Mouse (Mus musculus) lung, embryonic 14.5 days (tissue): ENCODE results near the gene Fuz. TPM values are rescaled to one million over a fixed set of nuclear protein-coding genes. Genes with fewer than 3 reads are reported as not detected.

ENCODE experiments used
- ATAC-seq: fragments of 200-750 bp; cut with Nextera tagmentation; 2 replicates; pipeline ENCODE4 v1.8.0; 2017; ENCODE audit warnings: mild to moderate bottlenecking, moderate TSS enrichment, moderate library complexity; ENCODE audit not compliant: insufficient read depth
- DNase-seq: peaks from one replicate; pipeline ENCODE4 v3.0.0-alpha.2; 2015
- H3K27ac ChIP-seq: fragments of 300-500 bp; sonication (generic); 2 replicates; pipeline ENCODE4 v1.5.1; 2014; ENCODE audit warnings: low read depth, mild to moderate bottlenecking, moderate library complexity
- H3K27me3 ChIP-seq: fragments of 300-500 bp; sonication (generic); 2 replicates; pipeline ENCODE4 v1.6.1; 2014; ENCODE audit warnings: low read length, control low read depth; ENCODE audit not compliant: insufficient read depth
- H3K36me3 ChIP-seq: fragments of 300-500 bp; sonication (generic); 2 replicates; pipeline ENCODE4 v1.6.1; 2014; ENCODE audit warnings: control low read depth; ENCODE audit not compliant: insufficient read depth
- H3K4me1 ChIP-seq: fragments of 300-500 bp; sonication (generic); 2 replicates; pipeline ENCODE4 v1.6.1; 2014; ENCODE audit warnings: antibody characterized with exemption, control low read depth; ENCODE audit not compliant: insufficient read depth
- H3K4me2 ChIP-seq: fragments of 300-500 bp; sonication (generic); 2 replicates; pipeline ENCODE4 v1.6.1; 2014; ENCODE audit warnings: mild to moderate bottlenecking
- H3K4me3 ChIP-seq: fragments of 300-500 bp; sonication (generic); 2 replicates; pipeline ENCODE4 v1.5.1; 2014; ENCODE audit warnings: low read depth, low read length
- H3K9ac ChIP-seq: fragments of 300-500 bp; sonication (generic); 2 replicates; pipeline ENCODE4 v1.6.1; 2014
- H3K9me3 ChIP-seq: fragments of 300-500 bp; sonication (generic); 2 replicates; pipeline ENCODE4 v1.6.1; 2016; ENCODE audit warnings: low read depth, low read length, control low read depth
- CTCF ChIP-seq: IDR thresholded peaks from 2 replicates; pipeline ENCODE4 v1.5.1; 2016; ENCODE audit warnings: antibody characterized with exemption, low read depth
- WGBS: fragments of 180-500 bp; shearing (Covaris S2); extraction: QIAGEN DNeasy Blood & Tissue Kit; methylation state at CpG from one replicate; pipeline ENCODE4 v1.1.7; 2014; 5-methylcytosine and 5-hydroxymethylcytosine counted together
- polyA plus RNA-seq: library from polyadenylated mRNA; unstranded; fragments of >200 nt; fragmentation: Nextera tagmentation; extraction: Ambion mirVana; gene quantifications from 2 replicates; pipeline ENCODE4 v1.2.1, GENCODE M21; 2014

Fuz gene
- polyA plus RNA-seq, 1 experiment from 2014 or later = 19.1 TPM

DNA sequence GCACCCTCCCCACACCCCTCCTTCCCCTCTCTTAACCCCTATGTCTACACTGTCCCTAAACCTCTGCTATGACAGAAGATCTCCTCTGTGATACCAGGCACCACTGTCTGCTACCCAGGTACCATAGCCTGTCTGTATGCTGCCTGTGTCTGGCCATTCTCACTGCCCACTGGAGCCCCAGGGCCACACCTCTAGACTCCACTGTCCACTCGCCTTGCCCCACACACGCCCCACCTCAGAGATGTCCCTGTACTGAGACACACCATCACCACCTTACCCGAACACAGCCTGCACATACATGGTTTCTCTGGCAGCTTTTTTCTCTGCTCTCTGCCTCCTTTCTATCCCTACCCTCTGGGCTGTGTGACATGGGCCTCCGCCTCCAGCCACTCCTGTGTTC is 21.0 kb downstream of the Fuz start:
- peaks cover 63% of the 10 kb centered on the region for H3K36me3 ChIP-seq
- ATAC-seq (no peak), DNase-seq (no peak)
- no peak overlapping the region for H3K4me3 ChIP-seq
- no peaks in the 10 kb centered on the region for H3K9me3 ChIP-seq
- no peaks in the 10 kb centered on the region for H3K4me1 ChIP-seq
- WGBS = 91% methylated on average over 4 of the region's 4 CpGs
- H3K27me3 ChIP-seq = no peaks in the 10 kb centered on the region
- H3K27ac ChIP-seq = no peak overlapping the region
- TF ChIP-seq CTCF = no peak
- no peak overlapping the region for H3K9ac ChIP-seq
- no peak overlapping the region for H3K4me2 ChIP-seq

- Histone ChIP-seq H3K4me2 (no peak overlapping the region), H3K27me3 (no peaks in the 10 kb centered on the region), H3K27ac (no peak overlapping the region), H3K9ac (no peak overlapping the region), H3K4me3 (no peak overlapping the region), H3K4me1 (no peaks in the 10 kb centered on the region), H3K9me3 (no peaks in the 10 kb centered on the region), H3K36me3 (peaks cover 62% of the 10 kb centered on the region)
- DNase-seq = no peak
- no peak for TF ChIP-seq CTCF
- ATAC-seq = no peak
- 47% methylated on average over 3 of the region's 3 CpGs for WGBS
Observed at GRCm38 (mm10) chr7:44918219-44918618, 22.3 kb downstream of the Fuz start.

- no peaks in the 10 kb centered on the region for H3K27me3 ChIP-seq
- ATAC-seq (no peak), DNase-seq (no peak)
- peaks cover 62% of the 10 kb centered on the region for H3K36me3 ChIP-seq
- no peak for TF ChIP-seq CTCF
- H3K9ac ChIP-seq = no peak overlapping the region
- H3K4me3 ChIP-seq = no peak overlapping the region
- no peak overlapping the region for H3K27ac ChIP-seq
- no peaks in the 10 kb centered on the region for H3K9me3 ChIP-seq
- no peaks in the 10 kb centered on the region for H3K4me1 ChIP-seq
- whole genome bisulfite sequencing = 85% methylated on average over 5 of the region's 5 CpGs
- no peak overlapping the region for H3K4me2 ChIP-seq
Observed at GRCm38 (mm10) chr7:44919127-44919526, 23.2 kb downstream of the Fuz start.

- Histone ChIP-seq H3K9ac (no peak overlapping the region), H3K4me2 (no peak overlapping the region), H3K36me3 (peaks cover 53% of the 10 kb centered on the region), H3K27me3 (no peaks in the 10 kb centered on the region), H3K4me3 (no peak overlapping the region), H3K27ac (no peak overlapping the region), H3K9me3 (no peaks in the 10 kb centered on the region), H3K4me1 (no peaks in the 10 kb centered on the region)
- ATAC-seq = 0 out of 2 replicates have a peak, but pooled peaks have one; percentile 44
- TF ChIP-seq CTCF = no peak
- no peak for DNase-seq
Observed at GRCm38 (mm10) chr7:44922530-44922929, 26.7 kb downstream of the Fuz start.

GRCm38 (mm10) chr7:44925468-44925867 is 29.6 kb downstream of the Fuz start:
- DNase-seq = peak; percentile 41
- Histone ChIP-seq H3K36me3 (peaks cover 43% of the 10 kb centered on the region), H3K27ac (no peak overlapping the region), H3K9me3 (no peaks in the 10 kb centered on the region), H3K4me1 (peaks cover 13% of the 10 kb centered on the region; the same call in 1 of the 2 replicates), H3K4me2 (no peak overlapping the region), H3K27me3 (no peaks in the 10 kb centered on the region), H3K9ac (no peak overlapping the region), H3K4me3 (no peak overlapping the region)
- peak; percentile 65 for TF ChIP-seq CTCF
- WGBS = 71% methylated on average over 3 of the region's 3 CpGs
- no peak for ATAC-seq

GRCm38 (mm10) chr7:44928570-44928969 is 32.7 kb downstream of the Fuz start:
- peak overlapping the region; percentile 72 for H3K4me2 ChIP-seq
- peak overlapping the region; percentile 83 for H3K9ac ChIP-seq
- H3K36me3 ChIP-seq = peaks cover 21% of the 10 kb centered on the region
- peak overlapping the region; percentile 86 for H3K4me3 ChIP-seq
- no peaks in the 10 kb centered on the region for H3K27me3 ChIP-seq
- no peak for TF ChIP-seq CTCF
- DNase-seq (no peak), ATAC-seq (no peak)
- WGBS = 0% methylated on average over 1 of the region's 1 CpGs
- peak overlapping the region; percentile 73; the same call in 1 of the 2 replicates for H3K27ac ChIP-seq
- H3K4me1 ChIP-seq = peaks cover 14% of the 10 kb centered on the region; the same call in 1 of the 2 replicates
- H3K9me3 ChIP-seq = no peaks in the 10 kb centered on the region

DNA sequence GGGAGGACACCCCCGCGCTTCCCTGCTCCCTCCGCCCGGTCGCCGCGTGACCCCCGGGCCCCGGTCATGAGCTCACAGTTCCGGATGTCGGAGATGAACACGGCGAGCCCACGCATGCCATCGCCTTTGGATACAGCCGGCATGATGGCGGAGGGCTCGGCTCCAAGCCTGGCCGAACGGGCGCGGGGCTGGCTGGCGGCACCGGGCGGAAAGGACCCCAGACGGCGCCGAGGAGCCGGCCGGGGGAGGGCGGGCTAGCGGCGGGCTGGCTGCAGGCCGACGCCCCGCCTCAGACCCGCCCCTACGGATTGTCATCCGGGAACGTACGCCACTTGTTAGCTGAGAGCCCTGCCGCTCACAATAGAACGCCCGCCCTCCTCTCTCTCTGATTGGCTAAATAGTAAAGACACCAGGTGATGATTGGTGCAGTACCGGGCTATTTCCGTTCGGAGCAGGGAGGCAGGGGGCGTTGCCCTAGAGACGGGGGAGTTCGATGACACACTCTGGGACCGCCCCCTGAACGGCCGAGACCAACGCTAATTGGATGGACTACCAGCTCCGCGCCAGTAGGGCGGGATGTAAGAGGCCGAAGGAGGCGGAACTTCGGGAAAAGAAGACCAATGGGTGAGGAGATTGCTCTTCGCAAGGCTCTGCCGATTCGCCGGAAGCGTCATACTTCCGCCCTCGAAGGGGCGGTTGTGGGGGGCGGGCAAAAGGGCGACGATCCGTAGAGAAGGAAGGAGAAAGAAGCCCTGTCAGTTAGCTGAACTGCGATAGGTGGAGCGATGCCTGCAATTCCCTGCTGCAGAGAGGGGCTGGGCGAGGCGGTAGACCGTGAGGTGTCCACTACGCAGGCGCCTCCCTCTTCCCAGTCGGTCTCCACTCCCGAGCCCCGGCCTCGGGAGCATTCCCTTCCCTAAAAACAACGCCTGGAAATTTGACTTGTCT is 33.6 kb downstream of the Fuz start, which contains the start of gene Ap2a1:
Gene Ap2a1, minus strand, starts transcription at position 293 of the 948 bp plus-strand sequence.
- peak; percentile 99 for ATAC-seq
- Histone ChIP-seq H3K27me3 (no peaks in the 10 kb centered on the region), H3K27ac (peak within 1 kb of the TSS; percentile 89), H3K4me1 (peaks cover 14% of the 10 kb centered on the region; the same call in 1 of the 2 replicates), H3K9ac (peak within 1 kb of the TSS; percentile 83), H3K4me3 (peak within 1 kb of the TSS; percentile 86), H3K9me3 (no peaks in the 10 kb centered on the region), H3K4me2 (peak within 1 kb of the TSS; percentile 72), H3K36me3 (peaks cover 12% of the 10 kb centered on the region)
- no peak; the same call in 1 of the 2 replicates for TF ChIP-seq CTCF
- under 1% methylated on average over 84 of the region's 84 CpGs for WGBS
- DNase-seq = peak; percentile 100
